Mouse (Mus musculus) liver, adult (tissue): ENCODE data around the gene Qprt.

Experiments used
- GATA4 ChIP-seq: IDR thresholded peaks from 2 replicates; pipeline ENCODE4 v1.6.1; 2014; ENCODE audit warnings: mild to moderate bottlenecking, low read length; ENCODE audit not compliant: insufficient replicate concordance

Gene Qprt

GRCm38 (mm10) chr7:127112921-127113597 lies 9.0 kb downstream of the Qprt start:
- TF ChIP-seq GATA4 = no peak

GRCm38 (mm10) chr7:127112251-127112841 lies 9.7 kb downstream of the Qprt start:
- no peak for TF ChIP-seq GATA4

GRCm38 (mm10) chr7:127111461-127111860 lies 10.6 kb downstream of the Qprt start:
- no peak for TF ChIP-seq GATA4

- no peak for TF ChIP-seq GATA4
Observed at GRCm38 (mm10) chr7:127110239-127111007, 11.6 kb downstream of the Qprt start.

- TF ChIP-seq GATA4 = no peak
Observed at GRCm38 (mm10) chr7:127105551-127105950, 16.5 kb downstream of the Qprt start.

GRCm38 (mm10) chr7:127104560-127105332 lies 17.3 kb downstream of the Qprt start:
- TF ChIP-seq GATA4 = no peak

- no peak for TF ChIP-seq GATA4
Observed at GRCm38 (mm10) chr7:127103960-127104359, 18.1 kb downstream of the Qprt start.

GRCm38 (mm10) chr7:127102148-127102547 lies 19.9 kb downstream of the Qprt start:
- TF ChIP-seq GATA4 = no peak

- no peak for TF ChIP-seq GATA4
Observed at GRCm38 (mm10) chr7:127101451-127102016, 20.5 kb downstream of the Qprt start.

GRCm38 (mm10) chr7:127099528-127099927 lies 22.5 kb downstream of the Qprt start:
- TF ChIP-seq GATA4 = no peak

- no peak for TF ChIP-seq GATA4
Observed at GRCm38 (mm10) chr7:127098950-127099349, 23.1 kb downstream of the Qprt start.

GRCm38 (mm10) chr7:127098521-127098920 lies 23.5 kb downstream of the Qprt start:
- no peak for TF ChIP-seq GATA4

- no peak for TF ChIP-seq GATA4
Observed at GRCm38 (mm10) chr7:127096456-127096855, 25.6 kb downstream of the Qprt start.

GRCm38 (mm10) chr7:127093914-127094313 lies 28.1 kb downstream of the Qprt start:
- TF ChIP-seq GATA4 = no peak
